ENCODE assay signal across 22 mouse cellular contexts in the genomic region with DNA sequence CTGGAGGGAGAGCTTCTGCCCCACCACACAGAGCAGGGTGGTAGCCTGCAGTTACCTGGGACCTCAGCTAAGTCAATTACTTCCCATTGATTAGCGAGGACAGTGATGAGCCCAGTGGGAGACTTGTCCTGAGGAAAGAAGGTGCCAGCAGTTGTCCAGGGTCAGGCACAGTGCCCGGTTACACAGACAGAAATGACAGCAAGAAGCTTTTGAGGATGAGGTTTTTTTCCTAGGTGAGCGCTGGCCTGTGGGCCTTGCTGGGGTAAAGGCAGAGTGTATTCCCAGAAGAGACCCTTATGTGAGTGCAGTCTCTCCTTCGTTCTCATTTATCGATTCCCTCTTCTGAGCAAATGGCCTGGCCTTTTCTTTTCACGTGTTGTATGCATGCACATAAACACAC. TPM values are rescaled to one million over a fixed set of nuclear protein-coding genes. Genes with fewer than 3 reads are reported as not detected.
A peak's percentile ranks its signal among the peaks of the same experiment; 100 is the strongest.
DNase-seq lines count a peak whose midpoint lies in the region; ATAC-seq and TF ChIP-seq lines count a peak whose summit lies in the region.
"Had no signal": no experiment of that assay in that cellular context is flagged by ENCODE, and none has a peak within 500 bp of the region (broad histone marks: within the 10 kb centered on the region; RNA-seq: fewer than 3 reads in every experiment).

No protein-coding gene starts in this region.

- H3K4me1 ChIP-seq in forebrain, embryonic 11.5 days (replicated peaks; ENCODE audit: control insufficient read depth, insufficient read depth, low read length), result peaks cover 38% of the 10 kb centered on the region
- no peaks in the 10 kb centered on the region for H3K4me1 ChIP-seq in forebrain, postnatal 0 days (ENCODE audit: insufficient read depth)
- peaks cover 80% of the 10 kb centered on the region for H3K4me1 ChIP-seq in midbrain, embryonic 10.5 days
- H3K4me1 ChIP-seq in midbrain, embryonic 16.5 days (ENCODE audit: control insufficient read depth, insufficient read depth, low read length), result peaks cover 12% of the 10 kb centered on the region; the same call in 1 of the 2 replicates
- H3K4me1 ChIP-seq in midbrain, embryonic 12.5 days, result peaks cover 72% of the 10 kb centered on the region
- H3K4me1 ChIP-seq in midbrain, embryonic 13.5 days (replicated peaks), result peaks cover 69% of the 10 kb centered on the region

- peaks cover 5% of the 10 kb centered on the region; the same call in 1 of the 2 replicates for H3K27me3 ChIP-seq in forebrain, embryonic 11.5 days (ENCODE audit: control insufficient read depth, insufficient read depth, low read length)
- no peaks in the 10 kb centered on the region for H3K27me3 ChIP-seq in forebrain, postnatal 0 days (ENCODE audit: insufficient read depth, low read length)
- peaks cover 52% of the 10 kb centered on the region for H3K27me3 ChIP-seq in midbrain, embryonic 10.5 days (ENCODE audit: low read depth, poor library complexity, severe bottlenecking)
- peaks cover 11% of the 10 kb centered on the region for H3K27me3 ChIP-seq in midbrain, embryonic 16.5 days (ENCODE audit: control insufficient read depth, insufficient read depth, low read depth, low read length)
- peaks cover 39% of the 10 kb centered on the region for H3K27me3 ChIP-seq in midbrain, embryonic 12.5 days
- H3K27me3 ChIP-seq in midbrain, embryonic 13.5 days, result peaks cover 24% of the 10 kb centered on the region

- H3K36me3 ChIP-seq in forebrain, embryonic 11.5 days (ENCODE audit: control insufficient read depth, insufficient read depth, low read length), result no peaks in the 10 kb centered on the region
- no peaks in the 10 kb centered on the region for H3K36me3 ChIP-seq in forebrain, postnatal 0 days (ENCODE audit: insufficient read depth)
- H3K36me3 ChIP-seq in midbrain, embryonic 10.5 days, result peaks cover 9% of the 10 kb centered on the region
- no peaks in the 10 kb centered on the region for H3K36me3 ChIP-seq in midbrain, embryonic 16.5 days (ENCODE audit: control insufficient read depth, insufficient read depth, low read length)
- no peaks in the 10 kb centered on the region for H3K36me3 ChIP-seq in midbrain, embryonic 12.5 days
- H3K36me3 ChIP-seq in midbrain, embryonic 13.5 days, result no peaks in the 10 kb centered on the region
- H3K36me3 ChIP-seq: embryonic facial prominence, embryonic 13.5 days; embryonic facial prominence, embryonic 15.5 days; forebrain, embryonic 15.5 days had no signal

- H3K9me3 ChIP-seq in forebrain, embryonic 11.5 days (ENCODE audit: control insufficient read depth, low read length), result no peaks in the 10 kb centered on the region
- no peaks in the 10 kb centered on the region for H3K9me3 ChIP-seq in forebrain, postnatal 0 days (ENCODE audit: low read length)
- H3K9me3 ChIP-seq in midbrain, embryonic 10.5 days (replicated peaks), result no peaks in the 10 kb centered on the region
- H3K9me3 ChIP-seq in midbrain, embryonic 16.5 days (replicated peaks; ENCODE audit: control insufficient read depth, low read length, poor library complexity, severe bottlenecking), result no peaks in the 10 kb centered on the region
- H3K9me3 ChIP-seq in midbrain, embryonic 12.5 days, result no peaks in the 10 kb centered on the region
- H3K9me3 ChIP-seq in midbrain, embryonic 13.5 days, result no peaks in the 10 kb centered on the region
- H3K9me3 ChIP-seq: embryonic facial prominence, embryonic 13.5 days; embryonic facial prominence, embryonic 15.5 days; forebrain, embryonic 12.5 days; forebrain, embryonic 15.5 days had no signal

- no peak for TF ChIP-seq CTCF in forebrain, postnatal 0 days (IDR thresholded peaks at IDR 0.05; ENCODE audit: low read depth)

- no peak for ATAC-seq in forebrain, embryonic 11.5 days (replicated peaks; ENCODE audit: low FRiP score)
- ATAC-seq in forebrain, postnatal 0 days, result no peak
- no peak for ATAC-seq in midbrain, embryonic 16.5 days
- ATAC-seq in midbrain, embryonic 12.5 days (ENCODE audit: low FRiP score, low read depth), result no peak
- ATAC-seq in midbrain, embryonic 13.5 days, result no peak
- ATAC-seq: forebrain, embryonic 15.5 days had no signal

- no peak overlapping the region for H3K4me2 ChIP-seq in forebrain, embryonic 11.5 days (ENCODE audit: low read depth, low read length, severe bottlenecking)
- H3K4me2 ChIP-seq in forebrain, postnatal 0 days (ENCODE audit: low read depth), result no peak overlapping the region
- no peak overlapping the region for H3K4me2 ChIP-seq in midbrain, embryonic 16.5 days (ENCODE audit: low read length)
- no peak overlapping the region for H3K4me2 ChIP-seq in midbrain, embryonic 12.5 days (replicated peaks)
- no peak overlapping the region for H3K4me2 ChIP-seq in midbrain, embryonic 13.5 days (replicated peaks)
- H3K4me2 ChIP-seq: embryonic facial prominence, embryonic 13.5 days; embryonic facial prominence, embryonic 15.5 days; forebrain, embryonic 12.5 days; forebrain, embryonic 15.5 days had no signal

- no peak overlapping the region for H3K27ac ChIP-seq in forebrain, embryonic 11.5 days (ENCODE audit: low read depth, low read length)
- H3K27ac ChIP-seq in forebrain, postnatal 0 days (ENCODE audit: low read depth, low read length), result no peak overlapping the region
- peak overlapping the region; percentile 94 for H3K27ac ChIP-seq in midbrain, embryonic 10.5 days (replicated peaks)
- H3K27ac ChIP-seq in midbrain, embryonic 16.5 days (ENCODE audit: low read length), result no peak overlapping the region
- H3K27ac ChIP-seq in midbrain, embryonic 12.5 days (replicated peaks), result peak overlapping the region; percentile 64
- H3K27ac ChIP-seq in midbrain, embryonic 13.5 days, result no peak overlapping the region
- H3K27ac ChIP-seq: embryonic facial prominence, embryonic 13.5 days; embryonic facial prominence, embryonic 15.5 days; forebrain, embryonic 12.5 days; forebrain, embryonic 15.5 days had no signal

- H3K4me3 ChIP-seq in forebrain, embryonic 11.5 days (ENCODE audit: low read depth, low read length), result no peak overlapping the region
- no peak overlapping the region for H3K4me3 ChIP-seq in forebrain, postnatal 0 days (ENCODE audit: low read depth, low read length)
- H3K4me3 ChIP-seq in midbrain, embryonic 10.5 days, result no peak overlapping the region
- H3K4me3 ChIP-seq in midbrain, embryonic 16.5 days (ENCODE audit: low read depth, low read length), result no peak overlapping the region
- no peak overlapping the region for H3K4me3 ChIP-seq in midbrain, embryonic 12.5 days
- H3K4me3 ChIP-seq in midbrain, embryonic 13.5 days (replicated peaks), result no peak overlapping the region
- H3K4me3 ChIP-seq: embryonic facial prominence, embryonic 13.5 days; embryonic facial prominence, embryonic 15.5 days; erythroblast, embryonic 14.5 days; forebrain, embryonic 12.5 days; forebrain, embryonic 15.5 days had no signal

- 25% methylated on average over 6 of the region's 6 CpGs for WGBS in forebrain, embryonic 11.5 days
- 39% methylated on average over 6 of the region's 6 CpGs for WGBS in forebrain, postnatal 0 days
- 22% methylated on average over 6 of the region's 6 CpGs for WGBS in midbrain, embryonic 10.5 days
- WGBS in midbrain, embryonic 16.5 days, result 28% methylated on average over 6 of the region's 6 CpGs
- WGBS in midbrain, embryonic 12.5 days, result 20% methylated on average over 6 of the region's 6 CpGs
- 30% methylated on average over 6 of the region's 6 CpGs for WGBS in midbrain, embryonic 13.5 days

- no peak overlapping the region for H3K9ac ChIP-seq in forebrain, embryonic 11.5 days (ENCODE audit: low read length)
- H3K9ac ChIP-seq in forebrain, postnatal 0 days, result no peak overlapping the region
- no peak overlapping the region for H3K9ac ChIP-seq in midbrain, embryonic 16.5 days (ENCODE audit: low read depth, low read length)
- no peak overlapping the region for H3K9ac ChIP-seq in midbrain, embryonic 12.5 days (replicated peaks)
- H3K9ac ChIP-seq in midbrain, embryonic 13.5 days (replicated peaks), result no peak overlapping the region
- H3K9ac ChIP-seq: embryonic facial prominence, embryonic 13.5 days; embryonic facial prominence, embryonic 15.5 days; forebrain, embryonic 12.5 days; forebrain, embryonic 15.5 days had no signal

- peak; percentile 52 for DNase-seq in forebrain, embryonic 11.5 days (ENCODE audit: low spot score)
- no peak for DNase-seq in forebrain, postnatal 0 days
- no peak for DNase-seq in midbrain, embryonic 10.5 days (ENCODE audit: low spot score)
- DNase-seq: adrenal gland, adult 2 months; adrenal gland, postnatal 10 days; adrenal gland, postnatal 25 days; cerebellum, adult 11 months; cerebellum, adult 18-20 months; cerebellum, adult 8-10 months; cerebellum, adult 9-11 months; cerebellum, postnatal 14 days; cerebellum, postnatal 36 days had no signal

RNA-seq across cellular contexts. Expression of a gene that starts 10.6 kb away (rescaled TPM):
- 2.5 and 3.0 TPM in 2 replicates for polyA plus RNA-seq in forebrain, embryonic 11.5 days (2014; fragmentation: Nextera tagmentation; extraction: Ambion mirVana)
- total RNA-seq in forebrain, postnatal 0 days (2014; rRNA removed), result 3.9 and 5.2 TPM in 2 replicates
- polyA plus RNA-seq in forebrain, postnatal 0 days (2015; fragmentation: Nextera tagmentation; extraction: Ambion mirVana), result 1.1 and 1.5 TPM in 2 replicates
- 3.7 and 5.1 TPM in 2 replicates for polyA plus RNA-seq in midbrain, embryonic 10.5 days (2016; fragmentation: Nextera tagmentation; extraction: Ambion mirVana)
- polyA plus RNA-seq in midbrain, embryonic 16.5 days (2015; fragmentation: Nextera tagmentation; extraction: Ambion mirVana), result 2.7 and 2.9 TPM in 2 replicates
- polyA plus RNA-seq in midbrain, embryonic 12.5 days (2016; fragmentation: Nextera tagmentation; extraction: Ambion mirVana), result 5.0 and 6.2 TPM in 2 replicates
- polyA plus RNA-seq in midbrain, embryonic 13.5 days (2015; fragmentation: Nextera tagmentation; extraction: Ambion mirVana), result 2.0 and 2.9 TPM in 2 replicates
- total RNA-seq: common myeloid progenitor, adult 5-6 weeks; MEL had no signal
- polyA plus RNA-seq: erythroblast, embryonic 14.5 days had no signal

RNA-seq across cellular contexts. Expression of a gene that starts 17.5 kb away (rescaled TPM):
- polyA plus RNA-seq in forebrain, embryonic 11.5 days (2014; fragmentation: Nextera tagmentation; extraction: Ambion mirVana), result 16.3 and 18.4 TPM in 2 replicates
- 30.4 and 34.9 TPM in 2 replicates for total RNA-seq in forebrain, postnatal 0 days (2014; rRNA removed)
- polyA plus RNA-seq in forebrain, postnatal 0 days (2015; fragmentation: Nextera tagmentation; extraction: Ambion mirVana), result 41.8 and 49.6 TPM in 2 replicates
- polyA plus RNA-seq in midbrain, embryonic 10.5 days (2016; fragmentation: Nextera tagmentation; extraction: Ambion mirVana), result 17.5 and 19.4 TPM in 2 replicates
- polyA plus RNA-seq in midbrain, embryonic 16.5 days (2015; fragmentation: Nextera tagmentation; extraction: Ambion mirVana), result 28.1 and 36.2 TPM in 2 replicates
- polyA plus RNA-seq in midbrain, embryonic 12.5 days (2016; fragmentation: Nextera tagmentation; extraction: Ambion mirVana), result 21.8 and 24.1 TPM in 2 replicates
- 16.7 and 17.7 TPM in 2 replicates for polyA plus RNA-seq in midbrain, embryonic 13.5 days (2015; fragmentation: Nextera tagmentation; extraction: Ambion mirVana)
- total RNA-seq: common myeloid progenitor, adult 5-6 weeks; MEL had no signal
- polyA plus RNA-seq: erythroblast, embryonic 14.5 days had no signal

RNA-seq across cellular contexts. Expression of a gene that starts 41.4 kb away (rescaled TPM):
- polyA plus RNA-seq in forebrain, embryonic 11.5 days (2014; fragmentation: Nextera tagmentation; extraction: Ambion mirVana), result 18.0 and 18.8 TPM in 2 replicates
- total RNA-seq in forebrain, postnatal 0 days (2014; rRNA removed), result 66.1 and 68.0 TPM in 2 replicates
- 15.5 and 16.2 TPM in 2 replicates for polyA plus RNA-seq in forebrain, postnatal 0 days (2015; fragmentation: Nextera tagmentation; extraction: Ambion mirVana)
- polyA plus RNA-seq in midbrain, embryonic 10.5 days (2016; fragmentation: Nextera tagmentation; extraction: Ambion mirVana), result 12.1 and 15.5 TPM in 2 replicates
- polyA plus RNA-seq in midbrain, embryonic 16.5 days (2015; fragmentation: Nextera tagmentation; extraction: Ambion mirVana), result 13.2 and 13.5 TPM in 2 replicates
- polyA plus RNA-seq in midbrain, embryonic 12.5 days (2016; fragmentation: Nextera tagmentation; extraction: Ambion mirVana), result 17.0 and 21.6 TPM in 2 replicates
- 19.5 and 21.5 TPM in 2 replicates for polyA plus RNA-seq in midbrain, embryonic 13.5 days (2015; fragmentation: Nextera tagmentation; extraction: Ambion mirVana)

RNA-seq across cellular contexts. Expression of a gene that starts 54.1 kb away (rescaled TPM):
- 90.3 and 92.5 TPM in 2 replicates for polyA plus RNA-seq in forebrain, embryonic 11.5 days (2014; fragmentation: Nextera tagmentation; extraction: Ambion mirVana)
- total RNA-seq in forebrain, postnatal 0 days (2014; rRNA removed), result 69.1 and 82.9 TPM in 2 replicates
- 42.8 and 43.5 TPM in 2 replicates for polyA plus RNA-seq in forebrain, postnatal 0 days (2015; fragmentation: Nextera tagmentation; extraction: Ambion mirVana)
- polyA plus RNA-seq in midbrain, embryonic 10.5 days (2016; fragmentation: Nextera tagmentation; extraction: Ambion mirVana), result 121 and 123 TPM in 2 replicates
- 47.6 and 57.4 TPM in 2 replicates for polyA plus RNA-seq in midbrain, embryonic 16.5 days (2015; fragmentation: Nextera tagmentation; extraction: Ambion mirVana)
- 89.4 and 93.0 TPM in 2 replicates for polyA plus RNA-seq in midbrain, embryonic 12.5 days (2016; fragmentation: Nextera tagmentation; extraction: Ambion mirVana)
- 65.7 and 66.7 TPM in 2 replicates for polyA plus RNA-seq in midbrain, embryonic 13.5 days (2015; fragmentation: Nextera tagmentation; extraction: Ambion mirVana)
- total RNA-seq: common myeloid progenitor, adult 5-6 weeks; MEL had no signal

Comparison
In these comparisons a context has a peak if more than half of its experiments do, and no peak if none do; other contexts are left out.
1. H3K27ac ChIP-seq: peak in midbrain, embryonic 10.5 days (single experiment) and midbrain, embryonic 12.5 days (single experiment); none in forebrain, embryonic 11.5 days (single experiment), forebrain, postnatal 0 days (single experiment), midbrain, embryonic 16.5 days (single experiment) and midbrain, embryonic 13.5 days (single experiment).